Mouse (Mus musculus): ENCODE measurements at regions not wholly inside any gene's neighbourhood (a gene's known extent, or its start where the extent isn't known, plus 50 kb on each side); places are given as distances from the start of the nearest gene placed in this dataset.

GRCm38 (mm10) chr6:127239529-127240471 is 87.8 kb upstream of the Ccnd2 start:
- Histone ChIP-seq H3K4me3 (ENCODE audit: low read length) (no peak overlapping the region), H3K27ac (ENCODE audit: low read length) (peak overlapping the region; percentile 17; the same call in 1 of the 2 replicates), H3K4me2 (ENCODE audit: low read depth, low read length) (peak overlapping the region; percentile 28; the same call in 1 of the 2 replicates), H3K9ac (ENCODE audit: low read length) (no peak overlapping the region), H3K4me1 (ENCODE audit: control insufficient read depth, insufficient read depth, low read length) (no peaks in the 10 kb centered on the region), H3K36me3 (ENCODE audit: control insufficient read depth, insufficient read depth) (no peaks in the 10 kb centered on the region), H3K9me3 (replicated peaks; ENCODE audit: control insufficient read depth, low read length) (peaks cover 3% of the 10 kb centered on the region; the same call in 1 of the 2 replicates), H3K27me3 (ENCODE audit: control insufficient read depth, insufficient read depth, low read length) (no peaks in the 10 kb centered on the region)
- ATAC-seq (replicated peaks; ENCODE audit: extremely low read depth, insufficient read depth, low FRiP score), result no peak; the same call in 1 of the 2 replicates
- 65% methylated on average over 12 of the region's 12 CpGs for WGBS

GRCm38 (mm10) chr6:127240472-127241375 is 88.7 kb upstream of the Ccnd2 start:
- Histone ChIP-seq H3K27me3 (ENCODE audit: control insufficient read depth, insufficient read depth, low read length) (no peaks in the 10 kb centered on the region), H3K4me3 (ENCODE audit: low read length) (no peak overlapping the region), H3K4me2 (ENCODE audit: low read depth, low read length) (peak overlapping the region; percentile 28; the same call in 1 of the 2 replicates), H3K9me3 (replicated peaks; ENCODE audit: control insufficient read depth, low read length) (peaks cover 3% of the 10 kb centered on the region; the same call in 1 of the 2 replicates), H3K36me3 (ENCODE audit: control insufficient read depth, insufficient read depth) (no peaks in the 10 kb centered on the region), H3K9ac (ENCODE audit: low read length) (no peak overlapping the region), H3K27ac (ENCODE audit: low read length) (no peak overlapping the region), H3K4me1 (ENCODE audit: control insufficient read depth, insufficient read depth, low read length) (no peaks in the 10 kb centered on the region)
- no peak for ATAC-seq (replicated peaks; ENCODE audit: extremely low read depth, insufficient read depth, low FRiP score)
- 83% methylated on average over 19 of the region's 19 CpGs for WGBS

DNA sequence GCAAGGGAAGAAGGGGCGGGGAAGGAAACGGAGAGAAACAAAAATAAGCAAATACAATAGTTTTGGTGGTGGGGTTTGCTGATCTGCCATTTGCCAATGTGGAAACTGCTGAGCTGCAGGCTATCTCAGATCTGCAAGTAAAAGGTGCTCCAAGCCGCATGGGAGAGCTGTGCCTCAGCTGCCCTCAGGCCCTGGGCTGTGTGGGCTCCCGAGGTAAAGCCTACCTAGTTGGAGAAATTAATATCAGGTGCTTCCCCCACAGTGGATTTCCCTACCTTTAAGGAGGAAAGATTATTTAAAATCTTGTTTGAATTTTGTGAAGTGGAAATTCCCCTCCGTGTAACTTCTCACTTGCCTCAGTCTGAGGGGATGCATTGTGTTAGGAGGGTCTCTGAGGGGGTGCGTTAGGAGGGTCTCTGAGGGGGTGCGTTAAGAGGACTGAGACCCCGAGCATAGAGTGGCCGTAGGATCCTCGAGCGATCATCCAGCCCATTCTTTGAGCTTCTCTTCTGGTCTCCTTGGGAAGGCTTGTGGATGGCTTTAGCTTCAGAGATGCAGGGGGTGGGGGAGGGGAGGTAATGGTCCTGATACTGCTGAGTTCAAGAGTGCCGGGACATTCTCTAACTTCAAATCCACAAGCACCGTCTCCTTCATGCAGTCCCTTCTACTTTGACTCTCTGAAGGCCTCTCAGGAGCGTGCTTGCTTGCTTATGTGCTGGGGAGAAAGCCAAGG is 89.9 kb upstream of the Ccnd2 start:
- no peaks in the 10 kb centered on the region for H3K27me3 ChIP-seq (ENCODE audit: control insufficient read depth, insufficient read depth, low read length)
- ATAC-seq (replicated peaks; ENCODE audit: extremely low read depth, insufficient read depth, low FRiP score), result no peak
- H3K9ac ChIP-seq (ENCODE audit: low read length), result no peak overlapping the region
- no peaks in the 10 kb centered on the region for H3K36me3 ChIP-seq (ENCODE audit: control insufficient read depth, insufficient read depth)
- H3K27ac ChIP-seq (ENCODE audit: low read length), result no peak overlapping the region
- peaks cover 3% of the 10 kb centered on the region; the same call in 1 of the 2 replicates for H3K9me3 ChIP-seq (replicated peaks; ENCODE audit: control insufficient read depth, low read length)
- no peak overlapping the region for H3K4me2 ChIP-seq (ENCODE audit: low read depth, low read length)
- no peak overlapping the region for H3K4me3 ChIP-seq (ENCODE audit: low read length)
- WGBS, result 59% methylated on average over 14 of the region's 14 CpGs
- H3K4me1 ChIP-seq (ENCODE audit: control insufficient read depth, insufficient read depth, low read length), result no peaks in the 10 kb centered on the region

GRCm38 (mm10) chr6:127243032-127243431 is 91.0 kb upstream of the Ccnd2 start:
- no peak overlapping the region for H3K4me3 ChIP-seq (ENCODE audit: low read length)
- peaks cover 3% of the 10 kb centered on the region; the same call in 1 of the 2 replicates for H3K9me3 ChIP-seq (replicated peaks; ENCODE audit: control insufficient read depth, low read length)
- no peak overlapping the region for H3K4me2 ChIP-seq (ENCODE audit: low read depth, low read length)
- H3K4me1 ChIP-seq (ENCODE audit: control insufficient read depth, insufficient read depth, low read length), result no peaks in the 10 kb centered on the region
- no peak for ATAC-seq (replicated peaks; ENCODE audit: extremely low read depth, insufficient read depth, low FRiP score)
- WGBS, result 82% methylated on average over 2 of the region's 2 CpGs
- no peak overlapping the region for H3K27ac ChIP-seq (ENCODE audit: low read length)
- no peaks in the 10 kb centered on the region for H3K27me3 ChIP-seq (ENCODE audit: control insufficient read depth, insufficient read depth, low read length)
- H3K36me3 ChIP-seq (ENCODE audit: control insufficient read depth, insufficient read depth), result no peaks in the 10 kb centered on the region
- H3K9ac ChIP-seq (ENCODE audit: low read length), result no peak overlapping the region

DNA sequence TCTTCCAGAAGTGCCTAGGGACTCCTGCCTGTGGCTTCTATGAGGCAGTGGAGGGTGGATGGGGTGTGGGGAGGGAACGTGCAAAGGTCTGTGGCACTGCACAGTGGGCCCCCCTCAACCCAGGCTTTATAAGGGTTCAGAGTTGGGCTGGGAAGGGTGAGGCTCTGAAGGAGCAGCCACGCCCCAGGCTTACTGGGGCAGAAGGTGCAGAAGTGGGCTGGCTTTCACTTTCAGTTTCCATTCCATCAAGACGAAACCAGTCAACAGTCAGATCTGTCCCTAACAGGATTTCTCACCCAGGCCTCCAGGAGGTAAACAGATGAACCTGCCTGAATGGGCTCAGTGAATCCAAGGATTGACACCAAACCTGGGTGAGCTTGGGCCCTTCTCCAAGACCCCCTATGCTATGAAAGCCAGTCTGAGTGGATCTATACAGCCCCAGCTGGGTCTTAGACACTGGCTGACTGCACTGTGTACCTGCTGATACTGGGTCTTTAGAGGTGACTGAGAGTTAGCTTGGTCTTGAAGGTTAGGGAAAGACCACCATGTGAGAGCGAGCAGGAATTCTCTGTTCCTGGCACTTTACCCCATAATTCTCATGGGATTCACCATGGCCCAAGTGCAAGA is 93.9 kb upstream of the Ccnd2 start:
- H3K4me3 ChIP-seq (ENCODE audit: low read length), result no peak overlapping the region
- H3K27me3 ChIP-seq (ENCODE audit: control insufficient read depth, insufficient read depth, low read length), result no peaks in the 10 kb centered on the region
- no peak for ATAC-seq (replicated peaks; ENCODE audit: extremely low read depth, insufficient read depth, low FRiP score)
- H3K9me3 ChIP-seq (replicated peaks; ENCODE audit: control insufficient read depth, low read length), result peaks cover 3% of the 10 kb centered on the region; the same call in 1 of the 2 replicates
- H3K36me3 ChIP-seq (ENCODE audit: control insufficient read depth, insufficient read depth), result no peaks in the 10 kb centered on the region
- H3K4me1 ChIP-seq (ENCODE audit: control insufficient read depth, insufficient read depth, low read length), result no peaks in the 10 kb centered on the region
- H3K27ac ChIP-seq (ENCODE audit: low read length), result no peak overlapping the region
- no peak overlapping the region for H3K9ac ChIP-seq (ENCODE audit: low read length)
- WGBS, result 73% methylated on average over 4 of the region's 4 CpGs
- peak overlapping the region; percentile 15; the same call in 1 of the 2 replicates for H3K4me2 ChIP-seq (ENCODE audit: low read depth, low read length)

DNA sequence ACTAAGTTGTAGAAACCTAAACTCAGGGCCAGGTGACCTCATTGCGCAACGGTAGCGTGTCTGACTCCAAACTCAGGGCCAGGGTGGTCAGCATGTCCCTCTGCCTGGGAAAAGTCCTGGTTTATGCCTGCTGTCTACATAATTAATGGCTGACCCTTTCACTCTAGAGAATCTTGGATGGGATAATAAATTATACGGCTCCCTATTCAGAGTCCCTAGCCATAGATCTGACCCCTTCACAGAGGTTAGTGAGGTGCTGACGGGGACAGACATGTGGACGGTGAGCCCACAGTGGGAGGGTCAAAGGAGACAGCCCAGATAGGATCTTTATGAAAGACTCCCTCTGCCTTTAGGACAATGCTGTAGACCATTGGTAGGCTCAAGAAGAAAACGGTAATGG is 94.7 kb upstream of the Ccnd2 start:
- 90% methylated on average over 7 of the region's 7 CpGs for WGBS
- H3K4me3 ChIP-seq (ENCODE audit: low read length), result no peak overlapping the region
- H3K4me2 ChIP-seq (ENCODE audit: low read depth, low read length), result no peak overlapping the region
- no peak overlapping the region for H3K9ac ChIP-seq (ENCODE audit: low read length)
- H3K27me3 ChIP-seq (ENCODE audit: control insufficient read depth, insufficient read depth, low read length), result no peaks in the 10 kb centered on the region
- H3K9me3 ChIP-seq (replicated peaks; ENCODE audit: control insufficient read depth, low read length), result peaks cover 3% of the 10 kb centered on the region; the same call in 1 of the 2 replicates
- H3K27ac ChIP-seq (ENCODE audit: low read length), result no peak overlapping the region
- no peak for ATAC-seq (replicated peaks; ENCODE audit: extremely low read depth, insufficient read depth, low FRiP score)
- H3K36me3 ChIP-seq (ENCODE audit: control insufficient read depth, insufficient read depth), result no peaks in the 10 kb centered on the region
- H3K4me1 ChIP-seq (ENCODE audit: control insufficient read depth, insufficient read depth, low read length), result no peaks in the 10 kb centered on the region

DNA sequence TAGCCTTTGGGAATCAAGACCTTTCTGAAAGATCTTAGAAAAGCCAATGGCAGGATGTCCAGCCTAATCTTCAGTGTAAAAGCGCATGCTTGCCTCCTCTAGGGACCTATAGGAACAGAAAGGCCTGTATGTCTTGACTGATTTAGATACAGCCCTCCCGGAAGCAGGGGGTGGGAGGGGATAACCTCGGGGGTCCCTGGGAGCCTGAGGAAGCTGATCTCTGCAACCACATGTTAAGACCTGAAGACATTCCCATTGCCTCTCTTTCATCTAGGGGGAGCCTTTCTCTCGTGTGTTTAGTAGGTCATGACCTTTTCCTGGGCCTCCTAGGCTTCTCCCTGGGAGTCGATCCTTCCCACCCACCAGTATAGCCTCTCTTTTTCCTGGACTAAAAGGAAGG is 95.3 kb upstream of the Ccnd2 start:
- Histone ChIP-seq H3K27me3 (ENCODE audit: control insufficient read depth, insufficient read depth, low read length) (no peaks in the 10 kb centered on the region), H3K4me1 (ENCODE audit: control insufficient read depth, insufficient read depth, low read length) (no peaks in the 10 kb centered on the region), H3K9me3 (replicated peaks; ENCODE audit: control insufficient read depth, low read length) (peaks cover 3% of the 10 kb centered on the region; the same call in 1 of the 2 replicates), H3K4me3 (ENCODE audit: low read length) (no peak overlapping the region), H3K9ac (ENCODE audit: low read length) (no peak overlapping the region), H3K4me2 (ENCODE audit: low read depth, low read length) (no peak overlapping the region), H3K27ac (ENCODE audit: low read length) (no peak overlapping the region), H3K36me3 (ENCODE audit: control insufficient read depth, insufficient read depth) (no peaks in the 10 kb centered on the region)
- WGBS, result 54% methylated on average over 5 of the region's 5 CpGs
- no peak for ATAC-seq (replicated peaks; ENCODE audit: extremely low read depth, insufficient read depth, low FRiP score)

DNA sequence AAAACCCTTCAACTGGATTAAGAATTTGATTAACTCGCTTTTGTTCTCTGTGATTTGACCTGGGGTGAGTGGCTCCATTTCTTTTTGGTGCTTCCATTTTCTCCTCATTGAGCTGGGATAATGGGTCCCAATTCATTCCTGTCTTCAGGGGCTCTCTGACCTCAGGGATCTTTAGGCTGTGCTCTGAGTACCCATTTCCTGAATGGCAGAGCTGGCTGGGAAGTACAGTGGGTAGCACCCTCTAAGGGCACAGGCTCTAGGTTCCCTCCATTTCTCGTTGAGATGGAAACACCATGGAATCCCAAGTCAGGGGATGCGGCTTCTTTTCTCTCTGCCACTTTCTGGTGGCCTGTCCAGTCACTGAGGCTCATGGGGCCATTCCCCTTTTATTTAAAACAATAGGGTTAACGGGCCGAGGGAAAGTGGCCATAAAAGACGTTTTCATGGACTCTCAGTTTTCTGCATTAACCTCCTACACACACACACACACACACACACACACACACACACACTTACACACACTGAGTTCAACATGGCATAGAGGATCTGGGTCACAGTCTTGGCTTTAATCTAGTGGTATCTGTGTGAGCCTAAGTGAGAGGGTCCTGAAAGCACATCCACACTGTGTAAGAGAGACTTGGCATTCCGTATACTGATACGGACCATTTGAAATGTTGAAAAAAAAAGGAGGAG is 98.3 kb upstream of the Ccnd2 start:
- H3K36me3 ChIP-seq (ENCODE audit: control insufficient read depth, insufficient read depth), result no peaks in the 10 kb centered on the region
- H3K27me3 ChIP-seq (ENCODE audit: control insufficient read depth, insufficient read depth, low read length), result no peaks in the 10 kb centered on the region
- no peak overlapping the region for H3K4me3 ChIP-seq (ENCODE audit: low read length)
- no peaks in the 10 kb centered on the region for H3K4me1 ChIP-seq (ENCODE audit: control insufficient read depth, insufficient read depth, low read length)
- H3K9ac ChIP-seq (ENCODE audit: low read length), result no peak overlapping the region
- no peak for ATAC-seq (replicated peaks; ENCODE audit: extremely low read depth, insufficient read depth, low FRiP score)
- no peak overlapping the region for H3K27ac ChIP-seq (ENCODE audit: low read length)
- WGBS, result 59% methylated on average over 8 of the region's 8 CpGs
- H3K9me3 ChIP-seq (replicated peaks; ENCODE audit: control insufficient read depth, low read length), result no peaks in the 10 kb centered on the region
- no peak overlapping the region for H3K4me2 ChIP-seq (ENCODE audit: low read depth, low read length)

Data from heart, embryonic 16.5 days (tissue).